ENCODE assay signal across 9 mouse cellular contexts in the genomic region with DNA sequence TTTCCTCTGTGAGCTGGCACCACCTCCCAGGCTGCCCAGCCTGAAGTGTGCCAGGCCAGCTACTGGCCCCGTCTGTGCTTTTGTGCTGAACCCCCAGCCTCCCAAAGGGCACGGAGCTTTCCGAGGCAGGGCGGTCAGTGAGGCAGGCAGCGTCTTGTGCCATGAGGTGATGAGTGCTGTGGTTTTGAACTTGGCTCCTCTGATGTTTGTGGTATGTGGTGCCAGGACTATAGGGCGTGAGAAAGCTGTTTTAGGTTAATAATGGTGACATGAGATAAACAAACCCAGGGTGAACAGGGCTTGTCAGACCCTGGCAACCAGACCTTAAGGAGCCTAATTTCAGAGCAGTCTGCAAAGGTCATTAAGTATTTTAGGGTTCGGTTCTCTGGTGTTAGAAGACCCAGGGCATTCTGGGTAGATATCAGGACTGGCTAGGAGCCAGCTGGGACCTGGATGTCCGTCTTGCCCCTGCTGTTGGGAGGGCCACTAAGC.
DNase-seq lines count a peak whose midpoint lies in the region; ATAC-seq and TF ChIP-seq lines count a peak whose summit lies in the region.
"Had no signal": no experiment of that assay in that cellular context is flagged by ENCODE, and none has a peak within 500 bp of the region (broad histone marks: within the 10 kb centered on the region; RNA-seq: fewer than 3 reads in every experiment).

No protein-coding gene starts in this region.

- no peak for ATAC-seq in cerebellum, adult (ENCODE audit: insufficient number of reproducible peaks, low FRiP score, low TSS enrichment)
- ATAC-seq in lung, embryonic 14.5 days (ENCODE audit: insufficient read depth) = no peak
- ATAC-seq in megakaryocyte progenitor cell, adult 5-6 weeks (replicated peaks; ENCODE audit: poor library complexity) = peak; percentile 60

- H3K4me2 ChIP-seq in lung, embryonic 14.5 days = no peak overlapping the region

- no peaks in the 10 kb centered on the region for H3K79me2 ChIP-seq in heart, adult 2 months (replicated peaks; ENCODE audit: control insufficient read depth, insufficient read depth, low read length)

- H3K4me1 ChIP-seq in lung, embryonic 14.5 days (ENCODE audit: insufficient read depth) = 0 out of 2 replicates have a peak, but pooled peaks cover 2% of the 10 kb centered on the region
- H3K4me1 ChIP-seq in heart, adult 2 months (ENCODE audit: control insufficient read depth, insufficient read depth, low read length) = peaks cover 17% of the 10 kb centered on the region

- DNase-seq in cerebellum, adult 11-12 months = peak; percentile 59
- no peak for DNase-seq in lung, embryonic 14.5 days
- no peak for DNase-seq in lung, postnatal 4 days
- DNase-seq in heart, adult 2 months = peak; percentile 57 to 72
- no peak for DNase-seq in adrenal gland, postnatal 4 days (ENCODE audit: low spot score in 2 of 2)
- DNase-seq in ovary, postnatal 36 days (ENCODE audit: low spot score) = no peak

- H3K27ac ChIP-seq in lung, embryonic 14.5 days (ENCODE audit: low read depth) = peak overlapping the region; percentile 50; the same call in 1 of the 2 replicates
- peak overlapping the region; percentile 75 for H3K27ac ChIP-seq in heart, adult 2 months
- H3K27ac ChIP-seq: liver, embryonic 14.5 days had no signal

- H3K4me3 ChIP-seq in lung, embryonic 14.5 days (ENCODE audit: low read depth, low read length) = no peak overlapping the region
- no peak overlapping the region for H3K4me3 ChIP-seq in heart, adult 2 months

- no peak for TF ChIP-seq CTCF in lung, embryonic 14.5 days (IDR thresholded peaks at IDR 0.05; ENCODE audit: low read depth)
- no peak for TF ChIP-seq CTCF in heart, adult 2 months (IDR thresholded peaks at IDR 0.05)

- H3K27me3 ChIP-seq in lung, embryonic 14.5 days (ENCODE audit: insufficient read depth, low read length) = no peaks in the 10 kb centered on the region
- no peaks in the 10 kb centered on the region for H3K27me3 ChIP-seq in heart, adult 2 months (ENCODE audit: control insufficient read depth, insufficient read depth, low read length)

- H3K9ac ChIP-seq in lung, embryonic 14.5 days = no peak overlapping the region
- H3K9ac ChIP-seq in heart, adult 2 months (ENCODE audit: low read depth, low read length) = peak overlapping the region; percentile 35; the same call in 1 of the 2 replicates
- H3K9ac ChIP-seq: liver, embryonic 14.5 days had no signal

- 46% methylated on average over 8 of the region's 8 CpGs for WGBS in lung, embryonic 14.5 days
- 42% methylated on average over 8 of the region's 8 CpGs for WGBS in heart, adult 2 months

- H3K36me3 ChIP-seq in lung, embryonic 14.5 days (ENCODE audit: insufficient read depth) = no peaks in the 10 kb centered on the region
- no peaks in the 10 kb centered on the region for H3K36me3 ChIP-seq in heart, adult 2 months (ENCODE audit: control insufficient read depth, insufficient read depth, low read length)

- intact Hi-C loops in heart, adult 2 months (cut with DNase I) = loop anchor here (5.0 kb wide), 2 partner anchors 35 to 85 kb away; partner anchors contain the start of gene Galnt2

- no peaks in the 10 kb centered on the region for H3K9me3 ChIP-seq in lung, embryonic 14.5 days (ENCODE audit: low read depth, low read length)

- TF ChIP-seq POLR2A in heart, adult 2 months (IDR thresholded peaks at IDR 0.05; ENCODE audit: insufficient read depth, low read depth, low read length) = no peak

- TF ChIP-seq EP300 in heart, adult 2 months (IDR thresholded peaks at IDR 0.05; ENCODE audit: insufficient read depth, low read depth, low read length) = no peak

Comparison
In these comparisons a context has a peak if more than half of its experiments do, and no peak if none do; other contexts are left out.
1. DNase-seq: peak in cerebellum, adult 11-12 months (single experiment) and heart, adult 2 months (2 of 2); none in lung, embryonic 14.5 days (single experiment), lung, postnatal 4 days (0 of 2), adrenal gland, postnatal 4 days (0 of 2) and ovary, postnatal 36 days (single experiment).